Mouse (Mus musculus): ENCODE data around the gene Atg2a.

DNA sequence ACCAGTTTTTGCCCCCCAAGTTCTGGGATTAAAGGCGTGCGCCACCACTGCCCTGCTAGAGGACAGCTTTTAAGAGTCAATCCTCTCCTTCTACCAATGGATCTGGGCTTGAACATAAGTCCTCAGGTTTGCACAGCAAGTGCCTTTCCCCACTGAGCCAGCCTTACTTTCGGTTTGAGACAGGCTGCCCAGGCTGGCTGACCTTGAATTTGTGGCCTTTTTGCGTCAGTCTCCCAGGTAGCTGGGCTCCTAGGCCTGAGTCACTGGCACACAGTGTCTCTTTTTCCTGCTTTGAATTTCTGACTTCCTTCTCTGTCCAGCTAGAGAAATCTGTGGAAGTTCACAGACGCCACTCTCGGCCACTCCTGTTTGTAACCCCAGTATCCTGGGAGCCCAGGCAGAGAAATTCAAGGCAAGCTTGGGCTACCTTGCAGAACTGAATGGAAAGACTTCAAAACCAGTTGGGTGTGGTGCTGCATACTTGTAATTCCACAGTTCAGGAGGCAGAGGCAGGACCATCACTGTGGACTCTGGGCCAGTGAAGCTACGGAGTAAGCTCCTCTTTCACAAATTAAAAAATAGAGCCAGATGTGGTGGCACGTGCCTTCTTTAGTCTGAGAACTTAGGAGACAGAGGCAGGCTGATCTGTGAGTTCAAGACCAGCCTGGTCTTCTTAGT, 28.5 kb downstream of the Atg2a start:
- TF ChIP-seq CTCF (IDR thresholded peaks at IDR 0.05; ENCODE audit: low read depth, low read length) (no peak), POLR2A (IDR thresholded peaks at IDR 0.05; ENCODE audit: extremely low read depth, insufficient read depth, low read length) (no peak)

All from liver, adult 2 months (tissue).